Mouse (Mus musculus) liver, embryonic 14.5 days (tissue): Measurements from ENCODE around the gene Gm37240. TPM values are rescaled to one million over a fixed set of nuclear protein-coding genes. Genes with fewer than 3 reads are reported as not detected.

ENCODE experiments used
- ATAC-seq: fragments of 200-750 bp; cut with Nextera tagmentation; 2 replicates; pipeline ENCODE4 v1.8.0; 2017; ENCODE audit warnings: moderate number of reproducible peaks, mild to moderate bottlenecking, moderate library complexity; ENCODE audit not compliant: insufficient read depth
- DNase-seq, 3 experiments: peaks; one replicate each; pipeline ENCODE4 v3.0.0-alpha.2; 2012 to 2013; ENCODE audit warnings: low read depth in 3 of 3, low spot score in 3 of 3
- H3K27ac ChIP-seq: fragments of 300-500 bp; sonication (generic); 2 replicates; pipeline ENCODE4 v1.5.1; 2014; ENCODE audit warnings: moderate library complexity, mild to moderate bottlenecking, control low read depth, inconsistent platforms
- H3K27me3 ChIP-seq: fragments of 300-500 bp; sonication (generic); 2 replicates; pipeline ENCODE4 v1.6.1; 2014; ENCODE audit warnings: mild to moderate bottlenecking, low read length, moderate library complexity; ENCODE audit not compliant: control insufficient read depth, insufficient read depth
- H3K36me3 ChIP-seq: fragments of 300-500 bp; sonication (generic); replicated peaks from 2 replicates; pipeline ENCODE4 v1.6.1; 2014; ENCODE audit warnings: low read depth; ENCODE audit not compliant: control insufficient read depth, insufficient read depth
- H3K4me1 ChIP-seq, 2 experiments: fragments of 200-500 bp in 1 of 2; fragments of 300-500 bp in 1 of 2; sonication (generic) in 1 of 2; replicated peaks; 2 replicates each; pipeline ENCODE4 v1.6.1; 2012 to 2014; ENCODE audit warnings: antibody characterized with exemption in 1 of 2, inconsistent platforms in 1 of 2, low read length in 1 of 2; ENCODE audit not compliant: control insufficient read depth in 2 of 2, insufficient read depth in 2 of 2
- H3K4me2 ChIP-seq: fragments of 300-500 bp; sonication (generic); 2 replicates; pipeline ENCODE4 v1.6.1; 2014; ENCODE audit warnings: low read depth, mild to moderate bottlenecking, control low read depth, moderate library complexity
- H3K4me3 ChIP-seq, 2 experiments: fragments of 200-500 bp in 1 of 2; fragments of 300-500 bp in 1 of 2; sonication (generic) in 1 of 2; 2 replicates each; pipeline ENCODE4 v1.5.1; 2012 to 2014; ENCODE audit warnings: low read depth in 2 of 2, low read length in 2 of 2, mild to moderate bottlenecking in 2 of 2, control low read depth in 1 of 2, inconsistent platforms in 1 of 2, moderate library complexity in 1 of 2; ENCODE audit not compliant: insufficient read depth in 1 of 2
- H3K9ac ChIP-seq: fragments of 300-500 bp; sonication (generic); replicated peaks from 2 replicates; pipeline ENCODE4 v1.6.1; 2014; ENCODE audit warnings: mild to moderate bottlenecking, control low read depth, moderate library complexity
- H3K9me3 ChIP-seq: fragments of 300-500 bp; sonication (generic); 2 replicates; pipeline ENCODE4 v1.6.1; 2016; ENCODE audit warnings: low read length, mixed read lengths; ENCODE audit not compliant: control insufficient read depth
- CTCF ChIP-seq: IDR thresholded peaks from 2 replicates; pipeline ENCODE4 v1.5.1; 2016; ENCODE audit warnings: antibody characterized with exemption, low read depth, control low read depth
- EP300 ChIP-seq: IDR thresholded peaks from 2 replicates; pipeline ENCODE4 v1.6.1; 2016; ENCODE audit warnings: antibody characterized with exemption, low read depth
- WGBS: fragments of 180-500 bp; shearing (Covaris S2); extraction: QIAGEN DNeasy Blood & Tissue Kit; methylation state at CpG from one replicate; pipeline ENCODE4 v1.1.7; 2014; ENCODE audit not compliant: insufficient replicate concordance; 5-methylcytosine and 5-hydroxymethylcytosine counted together
- polyA plus RNA-seq, 2 experiments: library from polyadenylated mRNA; depleted of rRNA in 1 of 2; stranded (reverse) in 1 of 2; unstranded in 1 of 2; fragments of >200 nt; fragmentation: Nextera tagmentation in 1 of 2; extraction: Ambion mirVana in 1 of 2; gene quantifications; 2 replicates each; pipeline versions ENCODE4 v1.2.1 to v1.2.3; 2012 to 2014

The Gm37240 gene
- polyA plus RNA-seq, 2 experiments, result 0.03 to 0.30 TPM

DNA sequence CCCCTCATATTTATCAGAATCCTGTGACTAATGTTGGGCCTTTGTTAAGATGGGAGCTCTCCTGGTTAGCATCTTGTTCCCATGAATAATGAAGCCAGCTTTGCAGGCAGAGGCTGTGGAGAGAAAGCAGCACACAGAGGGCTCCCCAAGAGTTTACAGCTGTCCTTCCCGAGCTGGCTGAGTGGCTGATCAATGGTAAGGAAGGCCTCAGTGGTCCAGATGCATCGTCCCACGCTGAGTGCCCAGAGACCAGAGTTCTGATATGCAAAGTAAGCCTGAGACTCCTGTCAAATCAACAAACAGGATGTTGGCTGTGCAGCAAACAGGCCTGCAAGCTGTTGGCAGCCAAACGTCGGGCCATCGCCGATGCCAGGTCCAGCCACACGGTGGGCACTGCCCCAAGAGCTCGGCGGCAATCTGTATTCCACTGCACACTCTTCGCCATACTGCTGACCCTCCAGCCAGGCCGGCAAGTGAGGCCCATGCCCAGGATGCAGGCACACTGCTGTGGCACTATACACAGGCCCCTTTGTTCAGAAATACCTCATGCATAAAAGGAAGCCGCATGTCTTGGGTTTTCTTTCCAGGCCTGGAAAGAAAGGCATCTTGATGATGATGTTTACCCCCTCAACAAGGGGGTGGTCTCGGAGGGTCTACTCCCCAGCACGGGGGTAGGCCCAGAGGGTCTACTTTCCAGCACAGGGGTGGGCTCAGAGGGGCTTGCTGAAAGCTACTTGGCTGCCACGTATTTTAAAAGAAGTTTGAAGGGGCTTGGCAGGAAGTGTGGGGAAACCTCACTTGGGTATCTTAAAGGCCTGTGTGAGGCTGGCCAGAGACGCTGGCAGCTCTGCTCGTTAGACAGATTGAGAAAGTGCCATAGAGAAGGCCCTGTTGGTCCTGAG, 587.4 kb downstream of the Gm37240 start:
- 66% methylated on average over 18 of the region's 18 CpGs for WGBS
- ATAC-seq, result no peak

DNA sequence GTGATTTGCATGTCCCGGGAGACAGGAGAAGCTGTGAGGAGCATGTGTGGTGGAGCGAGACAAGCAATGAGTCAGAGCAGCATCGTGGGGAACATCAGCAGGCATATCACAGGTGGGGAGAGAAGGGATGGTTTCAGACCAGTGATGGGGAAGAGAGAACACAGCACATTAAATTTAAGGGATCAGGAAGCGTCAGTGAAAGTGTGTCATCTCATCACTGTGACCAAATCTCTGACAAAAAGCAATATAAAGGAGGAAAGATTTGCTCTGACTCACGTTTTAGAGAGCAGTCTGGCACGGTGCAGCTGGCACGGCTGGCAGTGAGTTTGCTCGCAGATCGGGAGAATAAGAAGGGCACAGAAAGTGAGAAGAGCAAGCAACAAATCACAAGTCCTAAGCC, 592.1 kb downstream of the Gm37240 start:
- DNase-seq (no peak), ATAC-seq (no peak)
- Histone ChIP-seq H3K27me3 (no peaks in the 10 kb centered on the region), H3K4me1 (no peaks in the 10 kb centered on the region), H3K27ac (no peak overlapping the region), H3K9ac (no peak overlapping the region), H3K4me3 (no peak overlapping the region), H3K9me3 (no peaks in the 10 kb centered on the region), H3K36me3 (no peaks in the 10 kb centered on the region), H3K4me2 (no peak overlapping the region)
- WGBS, result 63% methylated on average over 9 of the region's 9 CpGs
- TF ChIP-seq CTCF, result no peak
- no peak for TF ChIP-seq EP300

More for the DNA sequence above, 587.4 kb downstream of the Gm37240 start:
- Histone ChIP-seq H3K36me3 (no peaks in the 10 kb centered on the region), H3K9ac (no peak overlapping the region), H3K4me2 (no peak overlapping the region), H3K27ac (no peak overlapping the region), H3K4me1 (no peaks in the 10 kb centered on the region), H3K9me3 (no peaks in the 10 kb centered on the region), H3K4me3 (no peak overlapping the region), H3K27me3 (no peaks in the 10 kb centered on the region)
- DNase-seq, result no peak
- TF ChIP-seq CTCF (no peak), EP300 (no peak)

DNA sequence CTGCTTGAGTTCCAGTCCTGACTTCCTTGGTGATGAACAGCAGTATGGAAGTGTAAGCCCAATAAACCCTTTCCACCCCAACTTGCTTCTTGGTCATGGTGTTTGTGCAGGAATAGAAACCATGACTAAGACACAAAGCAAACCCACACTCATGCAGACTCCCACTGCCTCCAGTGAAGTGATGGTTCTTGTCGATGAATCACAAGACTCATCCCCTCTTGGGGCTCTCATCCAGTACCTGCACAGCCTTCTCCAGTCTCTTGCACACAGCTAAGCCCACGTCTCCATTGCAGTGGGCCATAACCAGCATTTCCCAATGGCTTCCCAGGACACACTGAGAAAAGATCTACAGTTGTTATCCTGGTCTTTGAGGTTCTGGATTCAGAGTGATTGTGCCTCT, 599.7 kb downstream of the Gm37240 start:
- WGBS, result 38% methylated on average over 2 of the region's 2 CpGs

DNA sequence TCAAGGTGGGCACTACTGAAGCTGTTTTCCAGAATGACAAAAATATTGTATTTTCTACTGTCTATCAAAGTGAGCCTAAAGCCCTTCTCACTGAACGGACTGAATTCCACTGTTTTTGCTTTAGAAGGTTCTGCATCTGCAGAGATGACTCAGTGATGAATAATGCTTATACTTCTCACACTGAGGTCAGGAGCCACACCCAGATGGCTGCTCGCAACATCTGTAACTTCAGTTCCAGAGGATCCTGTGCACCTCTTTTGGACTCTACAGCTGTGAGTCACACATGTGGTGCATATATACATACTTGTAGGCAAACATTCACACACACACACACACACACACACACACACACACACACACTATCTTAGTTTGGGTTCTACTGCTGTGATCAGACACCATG, 602.8 kb downstream of the Gm37240 start:
- no peak for TF ChIP-seq CTCF
- TF ChIP-seq EP300, result no peak
- H3K36me3 ChIP-seq, result no peaks in the 10 kb centered on the region
- no peak for DNase-seq
- H3K4me2 ChIP-seq, result no peak overlapping the region
- no peak overlapping the region for H3K4me3 ChIP-seq
- no peaks in the 10 kb centered on the region for H3K4me1 ChIP-seq
- no peaks in the 10 kb centered on the region for H3K9me3 ChIP-seq
- no peak overlapping the region for H3K27ac ChIP-seq
- H3K9ac ChIP-seq, result no peak overlapping the region
- no peaks in the 10 kb centered on the region for H3K27me3 ChIP-seq
- WGBS, result 43% methylated on average over 2 of the region's 2 CpGs
- no peak for ATAC-seq

More for the DNA sequence above, 599.7 kb downstream of the Gm37240 start:
- DNase-seq (no peak), ATAC-seq (no peak)
- Histone ChIP-seq H3K4me3 (no peak overlapping the region), H3K27me3 (no peaks in the 10 kb centered on the region), H3K4me2 (no peak overlapping the region), H3K9ac (no peak overlapping the region), H3K4me1 (no peaks in the 10 kb centered on the region), H3K36me3 (no peaks in the 10 kb centered on the region), H3K27ac (no peak overlapping the region), H3K9me3 (no peaks in the 10 kb centered on the region)
- TF ChIP-seq EP300, result no peak

DNA sequence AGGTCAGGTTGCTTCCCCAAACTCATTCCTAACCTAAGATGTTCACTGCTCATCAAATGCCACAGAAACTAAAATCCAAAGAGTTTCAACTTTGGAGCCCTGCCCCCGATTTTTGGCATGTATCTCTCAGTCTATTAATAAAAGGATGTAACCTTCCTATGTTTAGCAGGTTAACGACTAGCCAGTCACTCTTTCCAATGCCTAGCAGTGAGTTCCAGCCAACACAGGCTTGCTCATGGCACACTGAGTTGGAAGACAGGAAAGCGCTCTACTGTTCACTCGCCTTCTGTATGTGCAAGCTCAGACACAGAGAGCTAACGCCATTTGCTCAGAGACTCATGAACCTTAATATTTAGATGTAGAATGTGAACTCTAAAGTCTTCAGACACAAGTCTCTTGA, 604.5 kb downstream of the Gm37240 start:
- no peak overlapping the region for H3K9ac ChIP-seq
- H3K4me2 ChIP-seq, result no peak overlapping the region
- 65% methylated on average over 5 of the region's 5 CpGs for WGBS
- no peaks in the 10 kb centered on the region for H3K4me1 ChIP-seq
- TF ChIP-seq CTCF (no peak), EP300 (no peak)
- DNase-seq, result no peak
- no peaks in the 10 kb centered on the region for H3K27me3 ChIP-seq
- H3K9me3 ChIP-seq, result no peaks in the 10 kb centered on the region
- no peaks in the 10 kb centered on the region for H3K36me3 ChIP-seq
- no peak for ATAC-seq
- no peak overlapping the region for H3K4me3 ChIP-seq
- no peak overlapping the region for H3K27ac ChIP-seq
